Mouse (Mus musculus) G1E-ER4 (cell line): ENCODE results near the gene Snx25. TPM values are rescaled to one million over a fixed set of nuclear protein-coding genes. Genes with fewer than 3 reads are reported as not detected.
A peak's percentile ranks its signal among the peaks of the same experiment; 100 is the strongest.

Experiments
- GATA1 ChIP-seq: IDR thresholded peaks from one replicate; pipeline ENCODE4 v1.8.0; 2012; ENCODE audit warnings: low read length, inconsistent platforms
- polyA plus RNA-seq: library from polyadenylated mRNA; stranded (reverse); fragments of >175 nt; gene quantifications from 2 replicates; pipeline ENCODE4 v1.2.3, GENCODE M21; 2012

Snx25 gene
- polyA plus RNA-seq, 1 experiment = 11.9 TPM

DNA sequence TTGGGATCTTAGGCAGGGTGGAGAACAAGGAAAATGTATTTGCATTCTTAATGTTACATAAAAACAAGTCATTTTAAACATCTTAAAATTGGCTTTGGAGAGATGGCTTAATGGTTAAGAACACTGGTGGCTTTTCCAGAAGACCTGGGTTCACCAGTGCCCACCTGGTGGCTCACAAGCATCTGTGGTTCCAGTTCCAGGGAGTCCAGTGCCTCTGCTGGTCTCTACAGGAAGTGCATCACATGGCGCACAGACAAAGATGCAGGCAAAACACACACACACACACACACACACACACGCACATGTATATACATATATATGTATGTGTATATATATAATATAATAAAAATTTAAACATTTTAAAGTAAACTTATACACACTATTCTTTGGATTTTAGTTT, 157.8 kb downstream of the Snx25 start:
- TF ChIP-seq GATA1 = no peak

DNA sequence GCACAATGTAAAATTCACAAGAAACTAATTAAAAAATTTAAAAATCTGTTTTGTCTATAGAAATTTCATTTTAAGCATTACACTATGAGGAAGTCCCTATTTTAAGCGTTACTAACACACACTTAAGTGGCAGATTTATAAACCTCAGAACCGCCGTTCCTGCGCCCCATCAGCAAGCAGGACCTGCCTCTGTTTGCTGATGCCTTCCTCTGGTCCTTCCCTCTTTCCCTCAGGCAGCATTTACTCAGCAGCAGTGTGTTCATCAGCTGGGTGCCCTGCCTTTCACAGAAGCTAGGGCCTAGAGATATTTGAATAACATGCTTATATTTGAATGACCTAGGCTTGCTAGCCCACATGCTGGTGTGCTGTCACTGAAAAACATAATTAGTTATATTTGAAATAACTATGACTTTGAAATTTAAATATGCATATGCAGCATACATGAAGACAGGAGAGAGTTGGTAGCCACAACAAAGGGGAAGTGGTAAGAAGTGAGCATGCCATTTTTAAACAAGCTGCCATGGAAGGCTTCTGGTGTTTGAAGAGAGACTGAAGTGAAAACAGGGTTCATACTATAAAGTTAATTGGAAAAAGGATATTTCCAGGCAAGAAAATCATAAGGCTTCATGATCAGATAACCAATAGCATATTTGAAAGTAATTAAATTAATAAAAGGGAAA, 161.2 kb downstream of the Snx25 start:
- no peak for TF ChIP-seq GATA1

DNA sequence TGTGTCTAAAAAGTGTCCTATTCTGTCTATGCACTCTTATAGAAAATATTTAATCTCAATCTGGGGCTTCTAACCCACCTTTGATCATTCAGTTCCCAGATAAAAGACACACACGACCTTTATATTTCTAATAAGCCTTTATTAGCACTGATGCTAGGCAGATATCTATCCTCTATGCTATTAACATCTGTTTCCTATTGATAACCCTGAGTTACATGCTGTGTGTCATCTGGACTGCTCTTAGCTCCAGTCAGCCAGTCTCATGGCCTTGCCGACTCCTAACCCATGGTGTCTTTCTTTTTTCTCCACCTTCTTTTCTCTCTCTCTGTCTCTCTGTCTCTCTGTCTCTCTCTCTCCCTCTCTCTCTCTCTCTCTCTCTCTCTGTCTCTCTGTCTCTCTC, 163.8 kb downstream of the Snx25 start:
- peak; percentile 55 for TF ChIP-seq GATA1

DNA sequence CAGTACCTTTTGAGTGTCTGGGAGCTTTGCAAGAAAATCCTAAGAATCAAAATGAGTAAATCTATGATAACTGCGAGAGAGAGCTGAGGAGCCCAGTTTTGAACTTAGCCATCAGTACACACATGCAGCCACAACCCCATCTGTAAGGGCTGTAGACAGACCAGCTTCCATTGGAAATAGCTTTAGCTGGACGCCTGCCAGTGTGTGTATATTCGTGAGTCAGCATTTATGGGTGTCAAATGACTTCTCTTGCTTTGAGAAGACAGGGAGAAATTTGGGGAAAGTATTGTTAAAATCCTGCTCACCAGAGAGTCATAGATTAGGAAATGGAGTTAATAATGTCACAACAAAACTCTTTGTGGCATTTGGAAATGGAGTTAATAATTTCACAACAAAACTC, 165.3 kb downstream of the Snx25 start:
- TF ChIP-seq GATA1 = no peak

Other genes starting within 250 kb of the Snx25 start
- not detected in 2 replicates for gene Ccdc110, start 217.5 kb downstream of the Snx25 start, polyA plus RNA-seq
- 0.03 TPM in 1 of 2 replicates, not detected in the other for gene 1700029J07Rik, start 176.9 kb downstream of the Snx25 start, polyA plus RNA-seq
- gene Ufsp2, start 176.6 kb downstream of the Snx25 start, polyA plus RNA-seq = 1.4 and 2.3 TPM in 2 replicates
- gene Lrp2bp, start 152.9 kb downstream of the Snx25 start, polyA plus RNA-seq = 0.02 and 0.03 TPM in 2 replicates
- 8.0 and 15.7 TPM in 2 replicates for gene Ankrd37, start 146.5 kb downstream of the Snx25 start, polyA plus RNA-seq
- gene Cfap97, start 388 bp downstream of the Snx25 start, polyA plus RNA-seq = 1.3 and 1.5 TPM in 2 replicates
- gene Slc25a4, start 59.1 kb upstream of the Snx25 start, polyA plus RNA-seq = 50.4 and 75.6 TPM in 2 replicates
- not detected in 2 replicates for gene Helt, start 142.5 kb upstream of the Snx25 start, polyA plus RNA-seq